Mouse (Mus musculus) heart, embryonic 10.5 days (tissue): ENCODE data around the gene Lpcat2b. TPM values are rescaled to one million over a fixed set of nuclear protein-coding genes. Genes with fewer than 3 reads are reported as not detected.
A peak's percentile ranks its signal among the peaks of the same experiment; 100 is the strongest.

ENCODE experiments used
- DNase-seq: peaks from one replicate; pipeline ENCODE4 v3.0.0-alpha.2; 2017; ENCODE audit warnings: low spot score
- H3K27ac ChIP-seq: fragments of 300-500 bp; sonication (generic); 2 replicates; pipeline ENCODE4 v1.5.1; 2016; ENCODE audit warnings: mild to moderate bottlenecking
- H3K27me3 ChIP-seq: fragments of 300-500 bp; sonication (generic); 2 replicates; pipeline ENCODE4 v1.6.1; 2016; ENCODE audit warnings: mild to moderate bottlenecking; ENCODE audit not compliant: poor library complexity, insufficient read depth, severe bottlenecking
- H3K36me3 ChIP-seq: fragments of 300-500 bp; sonication (generic); 2 replicates; pipeline ENCODE4 v1.6.1; 2016; ENCODE audit warnings: mild to moderate bottlenecking, moderate library complexity
- H3K4me1 ChIP-seq: fragments of 300-500 bp; sonication (generic); 2 replicates; pipeline ENCODE4 v1.6.1; 2016; ENCODE audit warnings: mild to moderate bottlenecking
- H3K4me3 ChIP-seq: fragments of 300-500 bp; sonication (generic); 2 replicates; pipeline ENCODE4 v1.5.1; 2016; ENCODE audit warnings: mild to moderate bottlenecking, moderate library complexity
- H3K9me3 ChIP-seq: fragments of 300-500 bp; sonication (generic); 2 replicates; pipeline ENCODE4 v1.6.1; 2016; ENCODE audit warnings: mild to moderate bottlenecking, moderate library complexity
- WGBS: fragments of 180-500 bp; shearing (Covaris S2); methylation state at CpG from one replicate; pipeline ENCODE4 v1.1.7; 2016; 5-methylcytosine and 5-hydroxymethylcytosine counted together
- polyA plus RNA-seq: library from polyadenylated mRNA; unstranded; fragments of >200 nt; fragmentation: Nextera tagmentation; extraction: Ambion mirVana; gene quantifications from 2 replicates; pipeline ENCODE4 v1.2.1, GENCODE M21; 2016

Gene Lpcat2b
- polyA plus RNA-seq, 1 experiment from 2014 or later, result not detected

DNA sequence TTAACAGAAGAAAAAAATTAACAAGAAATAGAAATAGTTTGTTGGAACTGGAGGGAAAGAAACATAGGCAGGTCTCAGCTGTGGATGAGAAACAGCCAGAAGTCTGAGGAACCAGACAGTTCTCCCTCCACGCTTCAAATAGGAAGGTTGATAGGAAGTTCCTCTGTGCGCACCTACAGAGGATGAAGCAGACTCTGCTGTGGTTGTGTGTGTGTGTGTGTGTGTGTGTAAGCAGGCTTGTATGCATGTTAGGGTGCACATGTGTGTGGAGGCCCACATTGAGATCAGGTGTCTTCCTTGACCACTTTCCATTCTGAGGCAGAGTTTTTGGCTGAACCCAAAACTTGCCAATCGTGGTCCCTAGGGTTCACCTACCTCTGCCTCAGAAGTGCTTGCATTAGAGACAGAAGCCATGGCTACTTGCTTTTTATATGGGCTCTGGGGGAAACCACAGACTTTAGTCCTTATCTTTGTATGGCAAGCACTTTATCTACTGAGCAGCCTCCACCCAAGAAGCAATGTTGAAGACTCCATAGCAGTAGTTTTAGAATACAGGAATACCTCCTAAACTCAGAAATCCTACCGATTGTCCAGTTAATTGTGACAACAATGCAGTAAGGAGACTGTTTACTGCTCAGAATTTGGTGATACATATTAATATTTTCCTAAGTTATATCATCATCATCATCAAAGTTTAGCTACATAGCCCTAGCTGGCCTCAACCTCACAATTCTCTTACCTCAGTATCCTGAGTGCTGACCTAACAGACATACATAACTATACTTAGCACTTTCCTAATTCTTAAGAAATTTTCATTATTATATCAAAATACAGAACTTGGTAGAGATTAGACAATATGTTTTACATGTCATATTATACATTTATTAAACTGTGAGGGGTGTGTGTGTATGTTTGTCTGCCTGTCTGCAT lies 31.1 kb downstream of the Lpcat2b start:
- Histone ChIP-seq H3K4me1 (peaks cover 13% of the 10 kb centered on the region), H3K27me3 (no peaks in the 10 kb centered on the region), H3K4me3 (no peak overlapping the region), H3K9me3 (no peaks in the 10 kb centered on the region), H3K27ac (no peak overlapping the region), H3K36me3 (no peaks in the 10 kb centered on the region)
- DNase-seq, result no peak
- 80% methylated on average over 4 of the region's 4 CpGs for WGBS

DNA sequence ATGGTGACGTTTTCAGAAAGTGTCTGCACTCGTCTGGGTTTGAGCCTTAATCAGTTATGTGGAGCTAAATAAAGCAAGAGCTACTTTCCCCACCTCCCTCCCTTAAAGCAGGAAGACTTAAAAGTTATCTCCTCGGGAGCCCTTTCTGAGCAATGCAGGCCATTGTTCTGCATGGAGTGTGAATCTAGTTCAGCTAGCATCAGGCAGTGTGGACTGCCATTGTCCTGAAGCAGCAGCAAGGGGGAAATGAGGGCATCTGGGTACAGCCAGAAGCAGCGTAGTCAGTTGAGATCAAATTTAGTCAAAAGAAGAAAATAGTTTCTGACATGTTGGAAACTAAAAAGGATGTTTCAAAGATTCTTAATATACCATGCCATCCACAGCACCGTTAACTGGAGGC lies 35.2 kb downstream of the Lpcat2b start:
- H3K4me3 ChIP-seq, result no peak overlapping the region
- WGBS, result 26% methylated on average over 5 of the region's 5 CpGs
- H3K4me1 ChIP-seq, result peaks cover 21% of the 10 kb centered on the region
- H3K36me3 ChIP-seq, result no peaks in the 10 kb centered on the region
- H3K27ac ChIP-seq, result peak overlapping the region; percentile 74
- H3K9me3 ChIP-seq, result no peaks in the 10 kb centered on the region
- no peak for DNase-seq
- no peaks in the 10 kb centered on the region for H3K27me3 ChIP-seq

DNA sequence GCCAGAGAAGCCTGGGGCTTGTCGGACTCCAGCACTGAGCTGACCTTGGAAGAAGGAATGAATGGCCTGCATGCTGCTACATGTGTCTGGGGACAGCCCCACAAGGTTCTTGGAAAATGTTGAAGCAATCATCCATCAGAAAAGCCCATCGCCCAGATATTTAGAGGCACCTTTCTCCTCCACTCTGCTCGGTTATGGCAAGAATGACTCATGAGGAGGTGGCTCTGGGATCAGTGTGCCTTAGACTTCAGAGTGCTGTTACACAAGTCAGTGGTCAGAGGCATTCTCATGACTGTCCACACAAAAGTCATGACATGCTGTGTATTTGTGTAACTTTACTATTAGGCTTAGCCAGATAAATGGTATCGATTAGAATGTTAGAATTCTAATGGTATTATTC lies 35.7 kb downstream of the Lpcat2b start:
- WGBS, result 64% methylated on average over 4 of the region's 4 CpGs
- Histone ChIP-seq H3K36me3 (no peaks in the 10 kb centered on the region), H3K27me3 (no peaks in the 10 kb centered on the region), H3K4me1 (peaks cover 21% of the 10 kb centered on the region), H3K27ac (peak overlapping the region; percentile 74), H3K4me3 (no peak overlapping the region), H3K9me3 (no peaks in the 10 kb centered on the region)
- no peak for DNase-seq

DNA sequence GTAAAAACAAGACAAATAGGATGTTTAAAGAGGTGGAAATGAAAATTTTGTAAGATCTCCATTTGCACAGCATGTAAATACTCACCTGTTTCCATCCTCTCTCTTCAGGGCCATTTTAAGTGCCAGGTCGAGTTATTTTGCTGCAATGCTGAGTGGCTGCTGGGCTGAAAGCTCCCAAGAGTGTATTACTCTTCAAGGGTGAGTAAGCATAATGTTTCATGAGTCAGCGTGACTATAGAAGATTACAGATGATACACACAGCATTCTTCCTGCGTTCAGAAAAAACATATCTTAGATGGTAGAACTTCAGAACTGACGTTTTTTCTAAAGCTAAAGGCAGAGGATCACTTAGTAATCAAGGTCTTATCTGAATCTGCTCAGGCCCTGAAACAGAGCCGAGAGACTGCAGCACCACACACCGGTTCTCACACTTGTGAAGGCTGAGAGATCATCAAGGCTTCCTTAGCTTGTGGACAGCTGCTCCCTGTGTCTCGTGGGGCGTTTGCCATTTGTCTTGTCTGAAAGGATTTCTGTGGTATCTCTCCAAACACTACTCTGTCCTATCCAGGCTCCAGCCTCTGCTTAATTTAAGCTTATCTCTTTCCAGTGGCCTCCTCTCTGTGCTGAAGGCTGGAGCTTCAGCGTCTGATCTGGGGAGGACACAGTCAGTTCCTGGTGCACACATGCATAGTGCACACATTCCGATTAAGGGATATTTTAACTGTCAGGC lies 39.4 kb downstream of the Lpcat2b start:
- peaks cover 13% of the 10 kb centered on the region for H3K36me3 ChIP-seq
- peaks cover 21% of the 10 kb centered on the region for H3K4me1 ChIP-seq
- H3K4me3 ChIP-seq, result no peak overlapping the region
- peak; percentile 77 for DNase-seq
- peak overlapping the region; percentile 25; the same call in 1 of the 2 replicates for H3K27ac ChIP-seq
- 35% methylated on average over 10 of the region's 10 CpGs for WGBS
- no peaks in the 10 kb centered on the region for H3K27me3 ChIP-seq
- no peaks in the 10 kb centered on the region for H3K9me3 ChIP-seq

DNA sequence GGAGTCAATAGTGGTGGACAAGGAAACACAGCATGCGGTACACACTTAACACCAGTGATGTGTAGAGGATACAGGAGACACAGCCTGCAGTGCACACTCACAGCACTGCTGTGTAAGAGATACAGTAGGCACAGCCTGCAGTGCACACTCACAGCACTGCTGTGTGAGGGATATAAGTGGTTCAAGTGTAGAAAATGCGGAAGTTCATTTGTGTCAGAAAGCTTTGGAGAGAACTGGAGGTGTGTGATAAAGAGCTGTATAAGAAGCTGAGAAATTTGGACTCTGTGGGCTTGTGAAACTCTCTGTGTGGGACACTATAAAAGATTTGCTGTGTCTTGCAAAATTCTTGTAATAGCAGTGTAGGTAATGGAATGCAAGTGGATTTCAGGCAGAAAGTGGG lies 48.8 kb downstream of the Lpcat2b start:
- 83% methylated on average over 2 of the region's 2 CpGs for WGBS
- H3K27ac ChIP-seq, result no peak overlapping the region
- H3K4me3 ChIP-seq, result no peak overlapping the region
- H3K9me3 ChIP-seq, result no peaks in the 10 kb centered on the region
- H3K36me3 ChIP-seq, result peaks cover 4% of the 10 kb centered on the region
- no peaks in the 10 kb centered on the region for H3K4me1 ChIP-seq
- no peak for DNase-seq
- no peaks in the 10 kb centered on the region for H3K27me3 ChIP-seq

Other genes with a start within 250 kb of the Lpcat2b start
- 36.7 and 54.6 TPM in 2 replicates for gene Tgfbr3, start 141.9 kb upstream of the Lpcat2b start, polyA plus RNA-seq
- gene Brdt, start 100.4 kb upstream of the Lpcat2b start, polyA plus RNA-seq, result 0.62 and 0.63 TPM in 2 replicates
- gene Ephx4, start 28.8 kb upstream of the Lpcat2b start, polyA plus RNA-seq, result 0.58 and 0.72 TPM in 2 replicates
- gene Btbd8, start 6.4 kb downstream of the Lpcat2b start, polyA plus RNA-seq, result 3.2 and 3.4 TPM in 2 replicates
- 0.24 and 0.25 TPM in 2 replicates for gene Gm42669, start 76.1 kb downstream of the Lpcat2b start, polyA plus RNA-seq
- 0.04 and 0.06 TPM in 2 replicates for gene 1700028K03Rik, start 103.2 kb downstream of the Lpcat2b start, polyA plus RNA-seq
- 14.4 and 18.7 TPM in 2 replicates for gene Rpap2, start 165.8 kb downstream of the Lpcat2b start, polyA plus RNA-seq
- 27.2 and 30.6 TPM in 2 replicates for gene Glmn, start 166.3 kb downstream of the Lpcat2b start, polyA plus RNA-seq